Mouse (Mus musculus) olfactory bulb, adult 2 months (tissue): ENCODE measurements around the gene Ston1.

Experiments
- CTCF ChIP-seq: fragments of 200-500 bp; IDR thresholded peaks from 2 replicates; pipeline ENCODE4 v1.5.1; 2012; ENCODE audit warnings: low read depth, mild to moderate bottlenecking, low read length, moderate library complexity; ENCODE audit not compliant: insufficient read depth
- POLR2A ChIP-seq: fragments of 200-500 bp; IDR thresholded peaks from 2 replicates; pipeline ENCODE4 v1.6.1; 2012; ENCODE audit warnings: mild to moderate bottlenecking, low read depth, low read length, moderate library complexity; ENCODE audit not compliant: insufficient read depth

GRCm38 (mm10) chr17:88580556-88580955, 16.9 kb upstream of the Ston1 start:
- TF ChIP-seq CTCF (no peak), POLR2A (no peak)
